Mouse (Mus musculus) gastrocnemius, postnatal 25 days (tissue): Measurements from ENCODE around the gene Eapp. TPM values are rescaled to one million over a fixed set of nuclear protein-coding genes. Genes with fewer than 3 reads are reported as not detected.
"Not testable (repeated sequence)": the region's sequence is repeated elsewhere in the genome, so short reads cannot be mapped to it uniquely, and the experiment has no call there.

Experiments
- DNase-seq: peaks from one replicate; pipeline ENCODE4 v3.0.0; 2022
- long read RNA-seq, 2 experiments: library from polyadenylated mRNA; stranded (forward); transcript quantifications; one replicate each; pipeline ENCODE4 v2.0.0; 2021
- total RNA-seq, 2 experiments: library from RNA; stranded (reverse); gene quantifications; 1 replicate in 1 of 2; 2 replicates in 1 of 2; pipeline ENCODE4 v1.2.3; 2021

The Eapp gene
- 10 to 100 TPM; 16.3 to 18.7 TPM for total RNA-seq
- long read RNA-seq, experiment 1, full-length matches to known transcripts: 22 of 56 reads
- long read RNA-seq, experiment 1, partial matches to known transcripts: 22 of 56 reads
- long read RNA-seq, experiment 1, other reads (novel, unspliced or antisense): 12 of 56 reads
- long read RNA-seq, experiment 2, full-length matches to known transcripts: 27 of 46 reads
- long read RNA-seq, experiment 2, partial matches to known transcripts: 9 of 46 reads
- long read RNA-seq, experiment 2, other reads (novel, unspliced or antisense): 10 of 46 reads

DNA sequence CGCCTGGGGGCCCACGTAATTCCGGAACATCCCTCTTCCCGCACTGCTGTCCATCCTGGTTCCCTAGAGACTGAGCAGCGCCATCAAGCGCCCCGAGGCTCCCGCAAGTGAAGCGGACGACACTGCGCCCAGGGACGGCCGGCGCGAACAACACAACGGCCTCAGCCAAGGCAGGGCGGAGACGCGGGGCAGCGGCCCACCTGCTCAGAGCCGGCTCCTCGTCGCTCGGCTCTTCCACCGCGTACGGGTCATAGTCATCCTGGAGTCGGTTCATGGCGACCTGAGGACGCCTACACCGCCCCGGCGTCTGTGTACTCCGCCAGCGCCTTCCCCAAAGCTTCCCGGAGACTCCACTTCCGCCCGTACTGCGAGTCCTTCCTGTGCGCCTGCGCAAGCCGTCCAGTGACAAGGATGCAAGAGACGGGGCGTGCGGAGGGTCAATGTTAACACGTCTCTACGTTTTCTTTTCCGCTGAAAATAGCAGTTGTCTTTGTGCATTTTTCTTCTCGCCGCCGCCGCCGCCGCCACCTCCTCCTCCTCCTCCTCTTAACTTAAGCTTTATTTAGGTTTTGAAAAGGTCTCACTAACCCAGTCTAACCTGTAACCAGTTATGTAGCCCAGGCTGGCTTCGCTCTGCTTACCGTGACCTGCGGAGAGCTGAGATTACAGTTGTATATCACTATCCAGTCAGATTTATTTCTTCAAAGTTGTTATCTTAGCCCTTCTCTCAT, at the start of gene Eapp:
Eapp (minus strand) TSS at position 387 of the 731 bp plus-strand sequence.
- DNase-seq: peak; percentile 93

DNA sequence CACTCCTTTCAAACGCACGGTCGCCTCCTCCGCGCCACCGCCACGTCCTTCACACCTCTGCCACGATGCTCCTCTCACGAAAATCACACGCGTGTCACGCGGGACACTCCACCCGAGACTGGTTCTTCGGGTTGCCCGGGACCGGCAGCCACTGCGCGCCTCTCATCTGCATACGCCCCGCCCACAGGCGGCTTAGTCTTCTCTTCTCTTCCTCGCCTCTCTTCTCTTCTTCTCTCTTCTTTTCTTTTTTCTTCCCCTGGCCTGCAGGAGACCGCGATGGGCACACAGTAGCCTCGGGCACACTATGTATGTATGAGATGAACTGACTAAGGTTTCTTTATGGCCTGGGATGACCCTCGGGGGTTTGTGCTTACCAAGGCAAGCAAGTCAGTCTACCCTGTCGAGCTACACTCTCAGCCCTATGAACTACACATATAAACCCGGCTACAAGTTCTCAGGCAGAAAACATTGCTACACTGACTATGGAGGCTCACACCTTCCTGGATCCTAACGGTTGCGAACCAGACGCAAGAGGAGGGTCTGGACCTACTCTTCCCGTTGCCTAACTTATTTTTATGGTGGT, 43.1 kb upstream of the Eapp start:
- DNase-seq: peak; percentile 15

GRCm38 (mm10) chr12:54737891-54738660, 42.4 kb upstream of the Eapp start:
- DNase-seq: not testable (repeated sequence)

DNA sequence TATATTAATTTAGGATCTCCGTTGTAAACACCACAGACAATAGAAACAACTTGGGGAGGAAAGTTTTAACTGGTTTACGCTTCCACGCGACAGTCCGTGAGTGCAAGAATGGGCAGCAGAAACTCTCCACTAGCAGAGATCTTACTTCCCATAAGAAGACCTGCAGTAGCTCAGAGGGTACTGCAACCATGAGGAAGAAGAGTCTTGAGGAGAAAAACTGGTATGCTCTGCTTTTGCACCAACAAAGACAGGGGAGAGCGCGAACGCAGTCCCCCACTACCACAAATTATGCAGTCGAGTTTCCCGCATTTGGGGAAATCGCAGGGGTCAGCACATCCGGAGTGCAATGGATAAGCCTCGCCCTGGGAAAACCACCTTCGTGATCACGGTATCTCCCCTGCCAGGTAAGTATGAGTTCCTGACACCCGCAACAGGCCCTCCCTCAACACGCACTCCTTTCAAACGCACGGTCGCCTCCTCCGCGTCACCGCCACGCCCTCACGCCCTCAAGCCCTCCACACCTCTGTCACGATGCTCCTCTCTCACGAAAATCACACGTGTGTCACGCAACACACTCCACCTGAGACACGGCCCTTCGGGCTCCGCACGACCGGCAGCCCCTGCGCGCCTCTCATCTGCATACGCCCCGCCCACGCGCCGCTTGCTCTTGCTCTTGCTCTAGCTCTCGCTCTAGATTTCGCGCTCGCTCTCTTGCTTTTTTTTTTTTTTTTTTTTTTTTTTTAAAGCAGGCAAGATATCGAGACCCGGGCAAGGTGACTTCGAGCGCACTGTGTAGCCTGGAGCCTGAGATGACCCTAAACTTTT, 38.8 kb upstream of the Eapp start:
- peak; percentile 20 for DNase-seq

GRCm38 (mm10) chr12:54729140-54730059, 33.7 kb upstream of the Eapp start:
- not testable (repeated sequence) for DNase-seq

- not testable (repeated sequence) for DNase-seq
Measured at GRCm38 (mm10) chr12:54718871-54719786, 23.4 kb upstream of the Eapp start.

- DNase-seq: not testable (repeated sequence)
Measured at GRCm38 (mm10) chr12:54717516-54717915, 21.8 kb upstream of the Eapp start.

DNA sequence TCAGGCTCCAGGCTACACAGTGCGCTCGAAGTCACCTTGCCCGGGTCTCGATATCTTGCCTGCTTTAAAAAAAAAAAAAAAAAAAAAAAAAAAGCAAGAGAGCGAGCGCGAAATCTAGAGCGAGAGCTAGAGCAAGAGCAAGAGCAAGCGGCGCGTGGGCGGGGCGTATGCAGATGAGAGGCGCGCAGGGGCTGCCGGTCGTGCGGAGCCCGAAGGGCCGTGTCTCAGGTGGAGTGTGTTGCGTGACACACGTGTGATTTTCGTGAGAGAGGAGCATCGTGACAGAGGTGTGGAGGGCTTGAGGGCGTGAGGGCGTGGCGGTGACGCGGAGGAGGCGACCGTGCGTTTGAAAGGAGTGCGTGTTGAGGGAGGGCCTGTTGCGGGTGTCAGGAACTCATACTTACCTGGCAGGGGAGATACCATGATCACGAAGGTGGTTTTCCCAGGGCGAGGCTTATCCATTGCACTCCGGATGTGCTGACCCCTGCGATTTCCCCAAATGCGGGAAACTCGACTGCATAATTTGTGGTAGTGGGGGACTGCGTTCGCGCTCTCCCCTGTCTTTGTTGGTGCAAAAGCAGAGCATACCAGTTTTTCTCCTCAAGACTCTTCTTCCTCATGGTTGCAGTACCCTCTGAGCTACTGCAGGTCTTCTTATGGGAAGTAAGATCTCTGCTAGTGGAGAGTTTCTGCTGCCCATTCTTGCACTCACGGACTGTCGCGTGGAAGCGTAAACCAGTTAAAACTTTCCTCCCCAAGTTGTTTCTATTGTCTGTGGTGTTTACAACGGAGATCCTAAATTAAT, 18.3 kb upstream of the Eapp start:
- DNase-seq: not testable (repeated sequence)

DNA sequence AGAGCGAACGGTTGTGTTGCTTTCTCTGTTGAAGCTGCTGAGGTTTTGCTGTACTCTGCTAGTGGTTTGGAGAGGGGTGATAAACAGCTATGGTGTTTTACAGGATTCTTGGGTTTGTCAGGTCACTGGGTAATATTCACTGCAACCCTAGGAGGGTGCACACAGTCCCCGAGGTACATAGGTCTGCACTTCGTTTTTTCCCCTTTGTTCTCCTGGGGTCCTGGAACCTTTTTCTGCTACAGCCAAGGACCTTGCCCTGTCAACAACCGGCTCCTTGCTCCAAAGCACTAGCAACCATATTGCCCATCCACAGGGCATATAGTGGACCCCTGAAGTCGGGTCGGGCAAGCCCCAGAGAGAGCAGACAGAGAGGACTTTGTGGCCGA, 14.8 kb upstream of the Eapp start:
- peak; percentile 38 for DNase-seq

DNA sequence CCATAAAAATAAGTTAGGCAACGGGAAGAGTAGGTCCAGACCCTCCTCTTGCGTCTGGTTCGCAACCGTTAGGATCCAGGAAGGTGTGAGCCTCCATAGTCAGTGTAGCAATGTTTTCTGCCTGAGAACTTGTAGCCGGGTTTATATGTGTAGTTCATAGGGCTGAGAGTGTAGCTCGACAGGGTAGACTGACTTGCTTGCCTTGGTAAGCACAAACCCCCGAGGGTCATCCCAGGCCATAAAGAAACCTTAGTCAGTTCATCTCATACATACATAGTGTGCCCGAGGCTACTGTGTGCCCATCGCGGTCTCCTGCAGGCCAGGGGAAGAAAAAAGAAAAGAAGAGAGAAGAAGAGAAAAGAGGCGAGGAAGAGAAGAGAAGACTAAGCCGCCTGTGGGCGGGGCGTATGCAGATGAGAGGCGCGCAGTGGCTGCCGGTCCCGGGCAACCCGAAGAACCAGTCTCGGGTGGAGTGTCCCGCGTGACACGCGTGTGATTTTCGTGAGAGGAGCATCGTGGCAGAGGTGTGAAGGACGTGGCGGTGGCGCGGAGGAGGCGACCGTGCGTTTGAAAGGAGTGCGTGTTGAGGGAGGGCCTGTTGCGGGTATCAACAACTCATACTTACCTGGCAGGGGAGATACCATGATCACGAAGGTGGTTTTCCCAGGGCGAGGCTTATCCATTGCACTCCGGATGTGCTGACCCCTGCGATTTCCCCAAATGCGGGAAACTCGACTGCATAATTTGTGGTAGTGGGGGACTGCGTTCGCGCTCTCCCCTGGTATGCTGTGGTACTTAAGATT, 14.2 kb upstream of the Eapp start:
- peak; percentile 3 for DNase-seq

DNA sequence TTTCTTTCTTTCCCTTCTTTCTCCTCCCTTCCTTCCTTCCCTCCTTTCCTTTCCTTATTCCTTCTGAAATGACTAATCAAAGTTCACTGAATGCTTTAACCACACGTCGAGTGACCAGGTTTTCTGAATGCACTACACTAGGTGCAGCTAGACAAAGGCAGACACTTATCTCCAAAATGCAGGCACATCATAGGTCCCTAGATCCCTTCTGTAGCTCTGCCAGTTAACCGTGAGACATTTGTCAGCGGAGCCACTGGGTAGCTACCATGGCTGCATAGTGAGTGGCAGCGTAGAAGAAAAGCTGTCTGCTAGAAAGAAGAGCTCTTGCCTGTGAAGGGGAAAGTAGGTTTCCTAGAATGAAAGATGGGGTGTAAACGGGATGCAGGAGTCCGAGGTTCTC, 3.7 kb upstream of the Eapp start:
- DNase-seq: no peak

- DNase-seq: no peak
Measured at GRCm38 (mm10) chr12:54697791-54698250, 2.1 kb upstream of the Eapp start.

DNA sequence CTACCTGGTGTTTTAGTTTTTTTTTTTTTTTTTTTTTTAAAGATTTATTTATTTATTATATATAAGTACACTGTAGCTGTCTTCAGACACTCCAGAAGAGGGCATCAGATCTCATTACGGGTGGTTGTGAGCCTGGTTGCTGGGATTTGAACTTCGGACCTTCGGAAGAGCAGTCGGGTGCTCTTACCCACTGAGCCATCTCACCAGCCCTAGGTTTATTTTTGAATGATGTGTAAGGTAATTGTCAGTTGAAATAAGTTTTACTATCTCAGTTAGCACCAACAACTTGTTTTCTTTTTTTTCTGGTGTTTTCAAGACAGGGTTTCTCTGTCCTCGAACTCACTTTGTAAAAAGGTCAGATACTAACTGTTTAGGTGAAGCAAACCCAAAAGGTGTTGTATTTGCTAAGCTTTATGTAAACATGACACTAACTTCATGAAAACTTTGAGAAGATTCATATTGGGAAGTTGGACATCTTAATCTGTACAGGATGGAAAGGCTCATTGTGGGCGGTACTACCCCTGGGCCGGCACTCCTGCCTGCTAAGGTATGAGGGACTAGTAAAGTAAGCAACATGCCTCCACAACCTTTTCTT, 1.4 kb upstream of the Eapp start:
- no peak for DNase-seq

GRCm38 (mm10) chr12:54696242-54697002, 725 bp upstream of the Eapp start:
- DNase-seq: peak; percentile 91

- no peak for DNase-seq
Measured at GRCm38 (mm10) chr12:54694847-54695510, 718 bp downstream of the Eapp start.

DNA sequence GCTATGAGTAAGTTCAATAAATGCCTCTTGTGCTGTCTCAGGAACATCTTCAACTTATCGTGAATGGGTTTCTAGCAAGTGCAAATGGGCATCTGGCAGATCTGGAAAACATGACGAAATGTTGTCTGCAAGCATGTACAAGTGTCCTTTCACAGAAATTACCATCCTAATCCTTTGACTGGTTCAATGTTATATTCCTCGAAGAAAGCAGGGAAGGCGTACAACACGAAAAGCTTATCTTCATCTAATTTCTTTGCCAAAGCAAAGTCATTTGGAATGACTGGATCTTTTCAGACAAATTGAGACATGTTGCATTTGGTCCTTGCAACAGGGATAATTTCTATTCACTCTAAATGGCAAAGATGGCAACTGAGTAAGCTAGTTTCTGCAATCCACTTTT, 6.6 kb downstream of the Eapp start:
- no peak for DNase-seq
